Mouse (Mus musculus) spleen, embryonic (tissue): ENCODE data around the gene Acrv1.
"Not testable (repeated sequence)": the region's sequence is repeated elsewhere in the genome, so short reads cannot be mapped to it uniquely, and the experiment has no call there.

Experiments
- CTCF ChIA-PET: fragments of 350-600 bp; sonication (Branson Sonifier 250); formaldehyde crosslinking; loops from one replicate; lab custom pipeline; 2022; lab: Charles Lee

The Acrv1 gene

DNA sequence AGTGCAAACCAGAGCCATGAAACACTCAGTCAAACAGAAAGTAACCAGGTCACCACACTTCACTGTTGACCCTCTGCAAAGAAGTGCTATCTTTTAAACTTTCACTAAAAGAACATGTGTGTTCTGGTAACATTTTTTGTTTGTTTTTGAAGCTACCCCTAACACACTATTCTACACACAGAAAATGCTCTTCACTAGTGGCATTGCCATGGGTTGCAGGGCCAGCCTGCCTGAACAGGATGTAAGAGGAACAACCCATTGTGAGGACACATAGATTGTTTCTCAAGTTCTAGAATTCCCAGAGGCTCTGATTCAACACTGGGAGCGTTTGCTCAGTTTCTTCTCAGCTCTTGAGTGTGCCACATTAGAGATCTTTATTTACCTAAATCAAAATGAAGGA, at the start of gene Acrv1:
Gene Acrv1 (plus strand): TSS at position 301 of the 400 bp plus-strand sequence.
- CTCF ChIA-PET = no interaction called here

DNA sequence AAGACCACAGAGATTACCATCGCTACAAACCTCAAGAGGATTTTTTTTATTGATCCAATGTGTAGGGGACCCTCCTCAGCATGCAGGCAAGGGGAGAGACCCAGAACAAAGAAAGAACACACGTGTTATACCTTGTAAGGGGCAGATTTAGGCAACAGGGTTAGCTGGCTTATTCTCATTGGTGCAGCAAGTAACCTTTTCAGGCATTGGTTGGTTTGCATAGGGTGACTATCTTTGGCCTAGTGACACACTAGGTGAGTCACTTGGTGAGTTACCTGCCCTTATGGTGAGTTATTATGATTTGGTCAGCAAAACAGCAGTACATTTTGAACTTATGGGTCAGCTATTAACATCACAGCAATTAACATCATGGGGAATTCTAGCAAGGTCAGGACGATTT, 49.7 kb upstream of the Acrv1 start, which contains the start of gene A630095E13Rik:
Gene A630095E13Rik (minus strand): TSS at position 101 of the 400 bp plus-strand sequence.
- CTCF ChIA-PET = not testable (repeated sequence)

DNA sequence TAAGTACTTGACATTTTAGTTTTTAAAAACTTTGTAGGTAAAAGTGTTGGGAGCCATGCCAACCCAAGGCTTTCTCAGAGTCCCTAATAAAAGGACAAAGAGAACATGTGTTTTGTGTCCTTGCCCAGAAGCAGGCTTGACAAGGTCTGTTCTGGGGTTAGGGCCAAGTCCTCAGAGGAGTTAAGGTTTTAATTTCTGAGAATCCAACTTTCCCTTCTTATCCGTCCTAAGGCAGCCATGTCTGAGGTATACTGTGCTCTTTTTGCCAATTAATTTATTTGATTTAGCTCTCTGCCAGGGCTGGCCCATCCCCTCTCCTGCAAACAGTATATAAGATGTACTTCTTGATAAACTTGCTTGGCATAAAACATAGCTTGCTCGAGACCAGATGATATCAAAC, 11.6 kb upstream of the Acrv1 start:
- CTCF ChIA-PET = no interaction called here

DNA sequence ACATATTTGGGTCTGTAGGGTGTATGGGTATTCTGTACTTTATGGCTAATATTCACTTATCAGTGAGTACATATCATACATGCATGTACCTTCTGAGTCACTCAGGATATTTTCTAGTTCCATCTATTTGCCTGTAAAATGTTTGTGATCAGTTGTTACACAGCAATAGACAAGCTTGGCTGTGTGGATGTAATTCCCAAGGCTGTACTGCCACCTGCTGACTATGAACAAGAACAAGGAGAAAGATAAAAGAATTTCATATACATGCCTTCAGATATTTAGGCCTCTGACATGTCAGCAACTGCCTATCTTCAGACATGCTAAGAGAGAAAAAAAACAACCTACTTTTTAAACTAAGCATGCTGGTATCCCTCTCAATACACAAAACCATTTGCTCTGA, 5.7 kb upstream of the Acrv1 start:
- CTCF ChIA-PET = no interaction called here

DNA sequence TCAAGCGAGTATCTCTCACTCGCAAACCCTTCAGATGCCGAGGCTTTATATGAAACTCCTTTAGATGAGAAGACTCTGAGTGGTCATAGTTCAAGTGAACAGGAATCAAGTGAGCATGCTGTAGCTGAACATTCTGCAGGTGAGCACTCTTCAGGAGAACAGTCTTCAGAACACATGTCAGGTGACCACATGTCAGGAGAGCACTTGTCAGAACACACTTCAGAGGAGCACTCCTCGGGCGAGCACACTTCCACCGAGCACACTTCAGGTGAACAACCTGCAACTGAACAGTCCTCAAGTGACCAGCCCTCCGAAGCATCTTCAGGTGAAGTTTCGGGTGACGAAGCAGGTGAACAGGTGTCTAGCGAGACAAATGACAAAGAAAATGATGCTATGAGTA, 1.3 kb downstream of the Acrv1 start:
- CTCF ChIA-PET = no interaction called here

DNA sequence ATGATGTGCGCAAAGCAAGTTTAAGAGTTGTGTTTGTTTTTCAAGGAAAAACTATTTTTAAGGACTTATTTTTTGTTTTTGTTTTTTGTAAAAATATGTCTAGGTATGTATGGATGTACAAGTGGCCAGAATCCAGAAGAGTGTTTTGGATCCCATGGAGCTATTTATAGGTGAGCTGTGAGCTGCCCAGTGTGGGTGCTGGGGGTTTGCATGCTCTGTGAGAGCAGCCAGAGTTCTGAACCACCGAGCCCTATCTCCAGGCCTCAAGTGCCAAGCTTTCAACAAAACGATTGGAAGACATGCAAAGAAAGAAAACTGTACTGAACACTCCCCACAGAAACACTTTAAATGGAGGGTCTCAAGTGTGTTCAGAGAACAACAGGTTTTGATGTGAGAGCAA, 12.9 kb downstream of the Acrv1 start:
- CTCF ChIA-PET = no interaction called here

DNA sequence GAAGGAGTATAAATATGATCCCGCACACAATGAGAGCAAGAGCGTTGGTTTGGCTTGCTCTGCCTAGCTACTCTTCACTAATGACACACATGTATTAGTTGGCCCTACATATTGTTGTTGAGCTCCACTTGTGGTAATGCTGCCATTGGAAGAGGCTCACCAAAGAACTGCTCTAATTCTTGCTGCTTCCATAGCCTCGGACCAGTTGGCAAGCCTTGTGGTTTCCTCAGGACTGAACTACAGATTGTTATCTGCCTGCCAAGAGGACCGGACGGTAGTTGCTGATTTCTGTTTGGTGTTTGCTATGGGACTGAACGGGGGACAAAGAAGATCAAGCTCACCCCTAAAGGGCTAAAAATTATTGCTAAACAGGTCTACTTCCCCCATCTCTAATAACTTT, 14.3 kb downstream of the Acrv1 start:
- CTCF ChIA-PET = interaction anchor here (0.6 kb wide), 1 partner anchor 430 kb away, joined by 4 read pairs; no protein-coding TSS in a partner anchor

DNA sequence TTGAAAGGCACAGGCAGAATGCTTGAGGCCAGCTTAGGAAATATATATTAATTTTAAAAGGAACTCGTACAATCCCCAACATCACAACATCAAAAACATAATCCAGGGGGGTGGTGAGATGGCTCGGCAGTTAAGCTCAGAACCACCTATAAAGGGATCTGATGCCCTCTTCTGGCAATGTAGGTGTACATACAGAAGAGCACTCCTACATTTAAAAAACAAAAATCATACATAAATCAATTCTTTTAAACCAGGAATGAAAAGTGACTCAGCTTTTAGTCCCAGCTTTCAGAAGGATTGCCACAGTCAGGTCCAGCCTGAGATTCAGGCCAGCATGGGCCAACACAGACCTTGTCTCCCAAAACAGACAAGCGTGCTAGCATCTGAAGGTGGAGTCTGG, 23.6 kb downstream of the Acrv1 start:
- CTCF ChIA-PET = no interaction called here

DNA sequence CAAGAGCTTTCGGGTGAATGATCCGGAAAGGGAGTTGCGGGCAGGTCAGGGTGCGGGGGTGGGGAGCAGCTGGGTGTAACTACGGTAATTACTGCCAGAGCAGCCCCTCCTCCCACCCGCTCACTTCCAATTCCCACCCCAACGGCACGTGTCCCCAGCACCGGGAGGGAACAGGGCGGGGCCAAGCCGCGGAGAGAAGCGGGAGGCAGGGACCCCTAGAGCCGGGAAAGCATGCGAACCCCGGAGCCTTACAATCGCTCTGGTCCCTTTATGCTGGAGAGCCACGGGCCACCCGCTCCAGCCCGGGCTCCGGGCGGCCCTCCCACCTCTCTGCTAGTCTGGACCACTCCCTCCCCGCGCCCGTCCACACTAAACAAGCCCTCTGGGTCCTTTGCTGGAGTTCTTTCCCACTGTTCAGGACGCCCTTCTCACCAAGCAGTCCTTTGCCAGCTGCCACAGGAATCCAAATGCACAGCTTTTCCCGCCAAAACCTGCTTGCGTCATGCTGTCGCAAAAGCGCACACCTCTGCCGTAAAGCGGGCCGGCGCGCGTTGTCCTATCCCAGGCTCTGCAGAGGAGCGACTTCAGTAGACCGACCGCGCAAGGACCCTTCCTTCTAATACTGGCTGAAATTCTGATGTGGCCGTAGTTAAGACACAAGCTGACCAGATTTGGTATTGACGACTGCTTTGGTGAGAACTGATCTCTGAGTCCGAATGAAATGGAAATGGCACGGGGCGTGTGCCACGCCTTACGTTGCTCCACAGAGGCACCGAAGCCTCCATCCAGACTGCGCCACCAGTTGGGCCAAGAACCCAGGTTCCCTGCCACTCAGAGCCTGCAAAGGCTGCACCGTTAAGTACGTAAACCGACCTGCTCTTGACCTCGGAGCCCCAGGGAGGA, 33.4 kb downstream of the Acrv1 start:
- CTCF ChIA-PET = interaction anchor here (0.6 to 1.1 kb wide), 2 partner anchors 10 to 27 kb away, joined by 3 to 5 read pairs; no protein-coding TSS in a partner anchor

DNA sequence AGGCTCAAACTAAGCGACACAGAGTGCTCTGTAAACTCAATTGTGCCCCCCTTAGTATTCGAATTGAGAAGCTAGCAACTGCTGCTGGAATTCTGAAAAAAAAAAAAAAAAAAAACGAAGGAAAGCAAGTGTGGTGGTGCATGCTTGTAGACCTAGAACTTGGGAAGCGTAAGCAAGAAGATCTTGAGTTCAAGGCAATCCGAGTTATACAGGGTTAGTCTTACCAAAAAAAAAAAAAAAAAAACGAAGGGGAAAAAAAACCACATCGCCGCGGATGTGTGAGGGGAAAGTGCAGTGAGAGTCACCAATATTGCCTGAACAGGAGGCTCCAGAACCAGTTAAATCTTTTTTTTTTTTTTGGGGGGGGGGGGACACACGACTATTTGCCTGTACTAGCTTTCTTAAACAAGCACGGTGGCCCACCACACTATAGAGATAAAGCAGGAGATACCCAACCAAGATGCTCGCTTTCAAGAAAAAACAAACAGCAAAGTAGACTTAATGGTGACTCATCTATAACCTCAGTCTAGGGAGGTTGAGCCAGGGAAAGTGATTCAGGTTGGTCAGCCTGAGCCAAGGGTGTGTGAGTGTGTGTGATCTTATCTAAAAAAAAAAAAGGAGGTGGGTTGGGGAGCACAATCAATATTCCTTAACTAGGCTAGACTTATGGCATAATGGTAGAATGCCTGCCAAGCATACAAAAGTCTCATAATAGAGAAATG, 34.2 kb downstream of the Acrv1 start, which contains the start of gene Chek1:
Gene Chek1 (minus strand): TSS at position 32 of the 722 bp plus-strand sequence.
- CTCF ChIA-PET = interaction anchor here (0.6 to 1.1 kb wide), 5 partner anchors 23 to 1757 kb away, joined by 3 to 6 read pairs (median 5); no protein-coding TSS in a partner anchor
